Mouse (Mus musculus): ENCODE data around the gene Abcb6.

Abcb6 gene

DNA sequence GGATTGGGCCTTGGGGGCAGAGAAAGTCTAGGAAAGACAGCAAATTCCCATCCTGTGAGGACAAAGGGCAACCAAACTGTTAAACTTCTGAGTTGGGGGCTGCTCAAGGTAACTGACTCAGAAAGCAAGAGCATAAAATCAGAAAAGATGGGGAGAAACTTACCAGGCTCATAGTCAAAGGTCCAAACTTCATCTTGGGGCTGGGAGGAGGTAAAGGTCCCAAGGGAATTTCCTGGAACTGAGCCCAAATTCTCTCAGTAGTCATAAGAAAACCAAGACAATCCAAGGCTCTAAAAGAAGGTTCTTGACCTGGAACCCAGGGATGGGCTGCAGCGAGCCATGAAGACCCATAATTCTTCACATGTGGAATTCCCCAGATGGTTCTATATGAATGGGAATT, 21.0 kb upstream of the Abcb6 start:
- DNase-seq (ENCODE audit: low spot score), result peak; percentile 33

GRCm38 (mm10) chr1:75192452-75192851, 12.3 kb upstream of the Abcb6 start:
- peak; percentile 52 for DNase-seq (ENCODE audit: low spot score)

DNA sequence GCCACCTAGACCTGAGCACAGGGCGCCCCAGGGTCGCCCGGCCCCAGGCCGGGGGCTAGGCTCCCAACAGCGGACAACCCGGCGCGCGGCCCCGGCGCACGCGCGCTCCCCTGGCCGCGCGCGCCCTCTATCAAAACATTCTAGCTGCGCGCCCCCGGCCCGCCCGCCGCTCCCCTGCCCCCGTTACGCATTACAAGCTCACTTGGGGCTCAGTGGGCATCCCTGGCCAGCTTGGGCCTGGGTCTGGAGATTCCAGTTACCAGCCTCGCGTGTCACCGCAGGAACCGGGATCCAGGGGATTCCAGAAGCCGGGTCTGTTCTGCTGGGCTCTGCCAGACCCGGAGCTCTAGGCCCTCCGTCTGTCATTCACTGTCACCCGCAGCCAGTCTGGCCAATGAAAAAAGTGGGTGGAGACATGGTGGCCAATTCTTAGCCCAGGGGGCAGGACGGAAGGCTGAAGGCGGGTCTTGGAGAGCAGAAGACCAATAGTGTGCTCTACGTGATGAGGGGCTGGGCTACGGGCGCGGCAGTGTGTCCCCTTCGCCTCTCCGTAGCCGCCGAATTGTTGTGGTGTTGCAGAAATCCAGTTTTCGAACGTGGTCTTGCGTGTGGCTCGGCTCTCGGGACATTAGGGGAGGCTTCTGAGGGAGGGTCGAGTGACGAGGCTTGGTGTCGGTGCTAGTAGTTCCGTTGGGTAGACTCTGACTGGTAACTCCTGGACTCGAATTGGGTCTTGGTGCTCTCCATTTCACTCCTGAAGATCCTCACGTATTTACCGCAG, 11.6 kb upstream of the Abcb6 start, which contains the start of the genes Ankzf1 and Atg9a:
Ankzf1 (plus strand) TSS at position 530 of the 781 bp plus-strand sequence.
Atg9a (minus strand) TSS at position 575 of the 781 bp plus-strand sequence.
- peak; percentile 99 for DNase-seq (ENCODE audit: low spot score)

DNA sequence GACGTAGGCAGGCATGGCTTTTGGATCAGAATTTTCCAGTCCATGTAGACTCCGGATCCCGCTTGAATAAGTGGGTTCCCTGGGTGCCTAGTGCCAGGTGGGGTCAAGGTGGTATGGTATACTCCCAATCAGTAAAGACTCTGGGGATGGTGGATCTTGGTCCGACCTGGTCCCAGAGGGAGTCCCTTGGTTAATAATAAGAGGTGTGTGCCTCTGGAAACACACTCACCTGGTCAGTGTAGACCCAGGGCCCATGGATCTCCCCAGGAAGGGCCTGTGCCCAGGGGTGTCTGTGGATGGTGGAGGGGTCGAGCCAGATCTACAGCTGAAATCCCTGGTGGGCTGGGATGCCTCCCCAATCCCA, 11.0 kb upstream of the Abcb6 start:
- DNase-seq (ENCODE audit: low spot score), result no peak

DNA sequence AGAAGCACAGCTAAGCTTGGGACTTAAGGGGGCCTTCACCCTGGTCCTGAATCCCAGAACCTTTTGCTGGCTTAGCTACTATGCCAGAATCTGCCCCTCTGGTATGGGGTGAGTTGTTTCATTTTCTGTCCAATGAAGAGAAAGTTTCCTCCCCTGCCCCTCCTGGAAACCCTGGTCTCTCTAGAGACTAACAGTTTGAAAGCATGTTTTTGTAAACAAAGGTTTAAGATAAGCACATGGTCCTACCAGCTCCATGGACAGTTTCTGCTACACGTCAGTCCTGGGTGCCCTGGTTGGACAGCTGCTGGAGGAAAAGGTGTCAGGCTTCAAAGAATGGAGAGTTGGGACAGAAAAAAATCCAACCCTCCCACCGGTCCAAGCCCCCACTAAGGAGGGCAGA, 10.4 kb upstream of the Abcb6 start:
- peak; percentile 19 for DNase-seq (ENCODE audit: low spot score)

DNA sequence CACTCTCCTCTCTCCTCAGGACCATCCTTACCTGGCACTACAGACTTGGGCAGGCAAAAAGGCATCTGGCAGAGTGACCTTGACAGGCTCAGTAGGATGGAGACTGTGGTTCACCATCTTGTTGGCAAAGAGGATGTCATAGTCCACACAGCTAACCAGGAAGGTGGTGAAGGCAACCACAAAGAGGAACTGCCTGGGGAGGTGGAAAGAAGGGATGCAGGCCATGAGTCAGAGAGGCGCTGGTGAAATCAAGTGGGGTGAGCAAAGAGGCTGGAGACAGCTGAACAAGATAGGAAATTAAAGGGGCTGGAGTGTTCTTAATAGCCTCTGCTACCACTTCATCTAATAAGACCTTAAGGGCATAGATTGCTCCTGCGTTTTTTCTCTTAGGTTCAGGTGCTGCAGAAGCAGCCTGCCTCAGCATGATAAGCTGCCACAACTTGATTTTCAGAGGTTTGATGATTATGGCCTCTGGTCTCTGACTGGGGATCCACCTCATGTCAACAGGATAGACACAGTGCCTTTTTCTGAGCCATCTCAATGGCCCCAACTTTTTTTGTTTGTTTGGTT, 7.8 kb upstream of the Abcb6 start:
- DNase-seq (ENCODE audit: low spot score), result no peak

GRCm38 (mm10) chr1:75187126-75187525, 6.9 kb upstream of the Abcb6 start:
- no peak for DNase-seq (ENCODE audit: low spot score)

DNA sequence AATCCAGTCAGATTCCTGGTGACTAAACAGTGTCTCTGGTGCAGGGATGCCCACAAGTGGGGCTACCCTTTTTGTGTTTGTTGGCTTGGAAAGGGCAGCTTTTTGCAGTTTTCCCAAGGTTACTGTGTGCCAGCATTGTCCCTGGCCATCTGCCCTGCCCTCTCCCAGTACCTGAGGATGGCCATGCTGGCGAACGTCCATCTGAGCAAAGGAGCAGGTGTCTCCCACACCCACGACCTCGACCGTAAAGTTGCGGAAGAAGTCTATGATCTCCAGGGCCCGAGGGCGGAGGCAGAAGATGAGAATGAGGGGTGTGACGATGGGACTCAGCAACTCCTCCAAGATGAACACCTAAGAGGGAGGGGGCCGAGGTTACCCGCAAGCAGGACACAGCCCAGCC, 5.3 kb upstream of the Abcb6 start:
- DNase-seq (ENCODE audit: low spot score), result no peak

DNA sequence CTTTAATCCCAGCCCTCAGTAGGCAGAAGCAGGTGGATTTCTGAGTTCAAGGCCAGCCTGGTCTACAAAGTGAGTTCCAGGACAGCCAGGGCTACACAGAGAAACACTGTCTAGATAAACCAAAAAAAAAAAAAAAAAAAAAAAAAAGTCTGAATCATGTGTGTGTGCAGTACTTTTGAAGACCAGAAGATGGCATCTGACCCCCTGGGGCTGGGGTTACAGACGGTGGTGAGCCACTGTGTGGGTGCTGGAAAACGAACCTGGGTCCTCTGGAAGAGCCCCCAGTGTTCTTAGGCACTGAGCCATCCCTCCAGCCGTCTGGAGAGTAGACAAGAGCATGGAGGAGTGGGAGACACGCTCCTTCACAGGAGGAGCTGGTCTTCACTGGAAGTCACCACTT, 2.0 kb upstream of the Abcb6 start:
- no peak for DNase-seq (ENCODE audit: low spot score)

GRCm38 (mm10) chr1:75181377-75181870, 1.2 kb upstream of the Abcb6 start:
- no peak for DNase-seq (ENCODE audit: low spot score)

DNA sequence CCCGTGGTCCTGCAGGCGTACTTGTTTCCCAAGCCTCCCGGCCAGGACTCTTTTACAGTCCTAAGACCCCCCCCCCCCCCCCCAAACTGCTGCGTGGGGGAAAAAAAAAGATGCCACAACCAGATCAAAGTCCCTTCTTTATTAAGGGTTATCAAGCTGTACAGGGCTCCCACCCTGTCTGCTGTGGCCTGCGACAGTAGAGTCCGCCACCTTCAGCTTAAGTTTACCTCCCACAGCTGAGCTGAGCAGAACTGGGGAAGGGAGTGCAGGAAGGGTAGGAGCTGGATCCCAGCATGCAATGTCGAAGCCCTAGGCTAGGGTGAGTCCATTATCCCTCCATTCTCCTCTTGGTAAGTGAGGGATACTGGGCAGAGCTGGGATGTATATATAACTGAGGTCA, 549 bp upstream of the Abcb6 start:
- no peak for DNase-seq (ENCODE audit: low spot score)

DNA sequence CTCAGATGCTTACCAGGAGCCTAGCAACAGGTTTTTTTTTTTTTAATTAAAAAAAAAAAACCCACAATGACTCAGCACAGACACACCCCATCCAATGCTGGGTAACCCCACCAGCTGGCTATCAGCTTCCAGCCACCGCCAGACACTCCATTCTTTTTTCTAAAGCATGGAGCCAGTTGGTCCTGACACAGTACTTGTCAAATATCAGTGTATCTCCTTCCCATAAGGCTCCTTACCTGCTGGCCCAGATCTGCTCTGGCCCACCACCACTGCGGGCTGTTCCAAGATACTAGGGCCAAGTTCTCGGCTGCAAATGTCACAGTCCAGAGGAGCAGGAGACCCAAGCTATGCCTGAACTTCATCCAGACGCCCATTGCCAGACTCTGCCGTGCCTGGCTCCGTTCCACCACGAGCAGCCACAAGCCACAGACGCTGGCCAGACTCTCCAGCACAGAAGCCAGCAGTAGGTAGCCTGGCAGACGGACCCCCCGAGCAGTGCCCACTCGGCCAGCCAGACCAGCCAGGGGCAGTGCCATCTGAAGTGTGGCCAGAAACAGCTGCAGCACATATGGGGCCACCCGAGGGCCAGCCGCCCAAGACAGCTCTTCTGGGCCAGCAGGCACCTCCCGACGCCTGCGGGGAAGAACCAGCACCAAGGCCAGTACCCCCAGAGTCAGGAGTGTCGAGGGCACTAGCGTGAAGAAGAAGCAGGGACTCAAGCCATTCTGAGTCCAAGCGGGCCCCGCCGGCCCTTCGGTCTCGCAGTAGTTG, 673 bp downstream of the Abcb6 start:
- peak; percentile 44 for DNase-seq (ENCODE audit: low spot score)

- DNase-seq (ENCODE audit: low spot score), result peak; percentile 95
Measured at GRCm38 (mm10) chr1:75168472-75169464, 11.4 kb downstream of the Abcb6 start, which contains the start of gene Zfand2b. Gene Zfand2b, plus strand, starts transcription at chr1:75168646.

- no peak for DNase-seq (ENCODE audit: low spot score)
Measured at GRCm38 (mm10) chr1:75168093-75168471, 12.1 kb downstream of the Abcb6 start.

DNA sequence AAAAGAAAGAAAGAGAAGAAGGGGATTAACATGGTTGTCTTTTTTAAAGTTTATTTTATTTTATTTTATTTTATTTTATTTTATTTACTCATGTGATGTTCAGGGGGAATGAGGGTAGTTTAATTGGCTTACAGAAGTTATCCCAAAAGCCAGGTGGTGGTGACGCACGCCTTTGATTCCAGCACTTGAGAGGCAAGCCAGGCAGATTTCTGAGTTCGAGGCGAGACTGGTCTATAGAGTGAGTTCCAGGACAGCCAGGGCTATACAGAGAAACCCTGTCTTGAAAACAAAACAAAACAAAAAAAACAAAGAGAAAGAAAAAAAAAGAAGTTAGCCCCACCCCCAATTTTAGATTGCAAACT, 20.0 kb downstream of the Abcb6 start:
- no peak for DNase-seq (ENCODE audit: low spot score)

DNA sequence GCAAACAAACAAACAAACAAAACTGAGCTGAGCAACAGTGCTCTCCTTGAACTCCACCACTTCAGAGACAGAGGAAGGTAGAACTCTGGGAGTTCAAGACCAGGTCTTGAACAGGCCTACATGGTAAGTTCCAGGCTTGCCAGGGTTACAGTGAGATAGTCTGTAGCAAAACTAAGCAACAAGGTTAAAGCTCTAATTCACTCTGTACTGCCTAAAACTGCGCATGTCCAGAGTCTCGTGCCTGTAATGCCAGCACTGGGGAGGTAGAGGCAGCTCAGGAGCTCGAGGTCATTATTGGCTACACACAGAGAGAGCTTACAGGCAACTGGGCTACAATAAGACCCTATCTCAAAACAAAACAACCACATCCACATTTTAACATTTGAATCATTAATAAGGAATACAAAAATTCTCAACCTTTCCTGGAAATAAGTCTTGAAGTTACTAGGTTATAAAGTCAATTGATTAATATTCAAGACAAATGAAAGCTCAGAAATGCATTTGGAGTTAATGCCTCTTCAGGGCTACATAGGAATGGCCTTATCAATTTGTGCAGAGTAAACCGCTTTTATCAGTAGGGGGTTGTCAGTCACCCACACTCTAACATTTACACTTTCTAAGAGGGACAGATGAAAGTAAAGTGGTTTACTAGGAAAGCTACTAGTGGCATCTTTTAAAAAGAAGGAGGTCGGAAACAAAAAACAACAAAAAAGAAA, 20.5 kb downstream of the Abcb6 start:
- DNase-seq (ENCODE audit: low spot score), result no peak

- DNase-seq (ENCODE audit: low spot score), result no peak
Measured at GRCm38 (mm10) chr1:75158990-75159389, 21.2 kb downstream of the Abcb6 start.

- no peak for DNase-seq (ENCODE audit: low spot score)
Measured at GRCm38 (mm10) chr1:75155837-75156236, 24.4 kb downstream of the Abcb6 start.

- DNase-seq (ENCODE audit: low spot score), result no peak
Measured at GRCm38 (mm10) chr1:75148727-75149126, 31.5 kb downstream of the Abcb6 start.

DNA sequence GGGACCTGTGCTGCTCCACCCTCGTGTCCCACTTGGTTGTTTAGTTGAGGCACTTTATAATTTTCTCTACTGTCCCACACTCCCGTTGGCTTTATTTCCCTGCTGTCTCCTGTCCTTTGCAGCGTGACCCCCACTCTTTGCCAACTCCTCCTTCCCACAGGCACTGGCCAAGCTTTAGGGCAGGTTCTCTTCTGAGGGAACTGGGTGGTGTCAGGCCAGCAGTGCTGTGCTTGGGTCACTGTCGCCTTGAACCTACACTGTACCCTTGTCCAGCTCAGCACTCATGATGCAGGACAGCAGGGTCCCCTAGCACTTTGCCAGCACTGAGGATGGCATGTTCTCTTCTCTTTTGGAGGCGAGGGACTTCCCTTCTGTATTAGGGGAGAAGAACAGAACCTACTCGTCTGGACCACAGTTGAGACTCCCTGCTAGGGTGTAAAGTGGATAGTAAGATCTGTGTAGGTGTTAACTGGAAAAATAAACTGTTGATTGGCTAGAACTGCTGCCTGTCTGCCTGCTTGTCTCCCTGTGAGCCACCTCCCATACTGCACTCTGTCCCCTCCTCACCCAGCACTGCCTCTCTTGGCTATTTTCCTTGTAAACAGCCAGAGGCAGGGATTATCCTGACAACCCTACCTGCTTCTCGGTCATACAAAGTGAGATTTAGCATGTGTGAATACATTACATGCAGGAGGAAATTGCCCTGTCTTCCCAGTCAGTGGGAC, 32.6 kb downstream of the Abcb6 start:
- no peak for DNase-seq (ENCODE audit: low spot score)
